Mouse (Mus musculus) CH12.LX (cell line): ENCODE measurements around the gene Slc13a4. TPM values are rescaled to one million over a fixed set of nuclear protein-coding genes. Genes with fewer than 3 reads are reported as not detected.

Experiments
- DNase-seq: peaks from one replicate; pipeline ENCODE4 v3.0.0-alpha.2; 2013; ENCODE audit errors: extremely low read depth
- H3K27ac ChIP-seq: 2 replicates; pipeline ENCODE4 v1.5.1; 2012; ENCODE audit warnings: low read depth, mild to moderate bottlenecking, control low read depth, moderate library complexity; ENCODE audit not compliant: insufficient read depth
- H3K27me3 ChIP-seq: replicated peaks from 2 replicates; pipeline ENCODE3; 2012; ENCODE audit warnings: inconsistent platforms
- H3K36me3 ChIP-seq, 2 experiments: replicated peaks in 1 of 2; 2 replicates each; pipeline versions ENCODE3 to v1.6.1; 2012; ENCODE audit warnings: inconsistent platforms in 1 of 2, low read length in 1 of 2, mild to moderate bottlenecking in 1 of 2, mixed read lengths in 1 of 2, moderate library complexity in 1 of 2; ENCODE audit not compliant: control insufficient read depth in 1 of 2, insufficient read depth in 1 of 2
- H3K4me1 ChIP-seq, 2 experiments: 2 replicates each; pipeline ENCODE4 v1.6.1; 2012; ENCODE audit warnings: inconsistent platforms in 1 of 2, moderate library complexity in 1 of 2; ENCODE audit not compliant: insufficient read depth in 2 of 2, control insufficient read depth in 1 of 2
- H3K4me2 ChIP-seq: 2 replicates; pipeline ENCODE4 v1.6.1; 2012; ENCODE audit warnings: low read depth, mild to moderate bottlenecking, control low read depth; ENCODE audit not compliant: poor library complexity, insufficient read depth, severe bottlenecking
- H3K4me3 ChIP-seq, 3 experiments: fragments of 150-350 bp in 1 of 3; sonication (generic) in 1 of 3; replicated peaks in 1 of 3; 2 replicates each; pipeline versions ENCODE3 to v1.5.1; 2011 to 2012; ENCODE audit warnings: low read depth in 2 of 3, low read length in 2 of 3, mild to moderate bottlenecking in 2 of 3, moderate library complexity in 2 of 3, control low read depth in 1 of 3, improper control_type of control experiment in 1 of 3, inconsistent platforms in 1 of 3, mixed read lengths in 1 of 3; ENCODE audit not compliant: poor library complexity in 1 of 3
- H3K79me2 ChIP-seq: replicated peaks from 2 replicates; pipeline ENCODE4 v1.6.1; 2012; ENCODE audit warnings: mild to moderate bottlenecking, moderate library complexity; ENCODE audit not compliant: control insufficient read depth, poor library complexity, insufficient read depth, severe bottlenecking; ENCODE audit errors: extremely low read depth
- H3K9ac ChIP-seq: 2 replicates; pipeline ENCODE4 v1.6.1; 2012; ENCODE audit warnings: low read depth, mild to moderate bottlenecking, control low read depth, moderate library complexity; ENCODE audit not compliant: insufficient read depth
- H3K9me3 ChIP-seq: replicated peaks from 2 replicates; pipeline ENCODE3; 2012; ENCODE audit warnings: low read length, inconsistent platforms, mixed read lengths
- BHLHE40 ChIP-seq: IDR thresholded peaks from 2 replicates; pipeline ENCODE4 v1.6.1; 2011; ENCODE audit warnings: mild to moderate bottlenecking, low read depth, low read length, improper control_type of control experiment
- CHD1 ChIP-seq: IDR thresholded peaks from 2 replicates; pipeline ENCODE4 v1.6.1; 2012; ENCODE audit warnings: low read depth, low read length, improper control_type of control experiment, inconsistent platforms
- CHD2 ChIP-seq: IDR thresholded peaks from 2 replicates; pipeline ENCODE4 v1.6.1; 2011; ENCODE audit warnings: low read length, improper control_type of control experiment
- CTCF ChIP-seq, 2 experiments: IDR thresholded peaks in 1 of 2; conservative IDR thresholded peaks in 1 of 2; 2 replicates each; pipeline ENCODE4 v1.5.1; 2011 to 2012; ENCODE audit warnings: low read depth in 2 of 2, low read length in 2 of 2, improper control_type of control experiment in 1 of 2, inconsistent platforms in 1 of 2, mild to moderate bottlenecking in 1 of 2, moderate library complexity in 1 of 2
- ELF1 ChIP-seq: IDR thresholded peaks from 2 replicates; pipeline ENCODE4 v1.6.1; 2014; ENCODE audit warnings: low read depth, mild to moderate bottlenecking, inconsistent platforms, low read length, improper control_type of control experiment
- ETS1 ChIP-seq: conservative IDR thresholded peaks from 2 replicates; pipeline ENCODE4 v1.6.1; 2012; ENCODE audit warnings: low read depth, mild to moderate bottlenecking, inconsistent platforms, low read length, improper control_type of control experiment, moderate library complexity
- JUND ChIP-seq: conservative IDR thresholded peaks from 2 replicates; pipeline ENCODE4 v1.6.1; 2011; ENCODE audit warnings: low read depth, low read length, improper control_type of control experiment
- KAT2A ChIP-seq: IDR thresholded peaks from 2 replicates; pipeline ENCODE4 v1.6.1; 2012; ENCODE audit warnings: low read length, improper control_type of control experiment, inconsistent platforms; ENCODE audit not compliant: insufficient replicate concordance
- MAFK ChIP-seq: IDR thresholded peaks from 2 replicates; pipeline ENCODE4 v1.6.1; 2011; ENCODE audit warnings: low read length, improper control_type of control experiment; ENCODE audit not compliant: insufficient replicate concordance
- MAX ChIP-seq: IDR thresholded peaks from 2 replicates; pipeline ENCODE4 v1.6.1; 2011; ENCODE audit warnings: low read length, improper control_type of control experiment
- MAZ ChIP-seq: IDR thresholded peaks from 2 replicates; pipeline ENCODE4 v1.6.1; 2012; ENCODE audit warnings: low read depth, mild to moderate bottlenecking, inconsistent platforms, low read length, improper control_type of control experiment, moderate library complexity
- MXI1 ChIP-seq: IDR thresholded peaks from 2 replicates; pipeline ENCODE4 v1.6.1; 2011; ENCODE audit warnings: mild to moderate bottlenecking, low read depth, low read length, improper control_type of control experiment
- MYC ChIP-seq: IDR thresholded peaks from 2 replicates; pipeline ENCODE4 v1.6.1; 2011; ENCODE audit warnings: low read depth, mild to moderate bottlenecking, improper control_type of control experiment, low read length
- NELFE ChIP-seq: IDR thresholded peaks from 2 replicates; pipeline ENCODE4 v1.6.1; 2011; ENCODE audit warnings: low read depth, low read length, improper control_type of control experiment
- NRF1 ChIP-seq: IDR thresholded peaks from 2 replicates; pipeline ENCODE4 v1.6.1; 2014; ENCODE audit warnings: low read depth, mild to moderate bottlenecking, inconsistent platforms, low read length, improper control_type of control experiment, moderate library complexity
- POLR2A ChIP-seq: IDR thresholded peaks from 2 replicates; pipeline ENCODE4 v1.6.1; 2011; ENCODE audit warnings: low read depth, mild to moderate bottlenecking, improper control_type of control experiment, low read length
- RCOR1 ChIP-seq: conservative IDR thresholded peaks from 2 replicates; pipeline ENCODE4 v1.6.1; 2012; ENCODE audit warnings: low read depth, mild to moderate bottlenecking, inconsistent platforms, low read length, improper control_type of control experiment
- SIN3A ChIP-seq: IDR thresholded peaks from 2 replicates; pipeline ENCODE4 v1.6.1; 2012; ENCODE audit warnings: low read length, improper control_type of control experiment, inconsistent platforms
- SMC3 ChIP-seq: IDR thresholded peaks from 2 replicates; pipeline ENCODE4 v1.6.1; 2011; ENCODE audit warnings: low read depth, low read length, improper control_type of control experiment
- USF1 ChIP-seq: IDR thresholded peaks from 2 replicates; pipeline ENCODE4 v1.6.1; 2014; ENCODE audit warnings: low read depth, mild to moderate bottlenecking, inconsistent platforms, low read length, improper control_type of control experiment
- USF2 ChIP-seq: conservative IDR thresholded peaks from 2 replicates; pipeline ENCODE4 v1.6.1; 2011; ENCODE audit warnings: low read depth, low read length, improper control_type of control experiment
- ZKSCAN1 ChIP-seq: IDR thresholded peaks from 2 replicates; pipeline ENCODE4 v1.6.1; 2012; ENCODE audit warnings: low read depth, inconsistent platforms, low read length, improper control_type of control experiment, borderline replicate concordance
- dilution Hi-C: fragments of 300-500 bp; cut with MboI; formaldehyde crosslinking; loops from 2 replicates; pipeline ENCODE4 v1.14.3; 2020; ENCODE audit warnings: low sequenced_read_pairs; ENCODE audit not compliant: extremely low pct_unique_long_range_greater_than_20kb, extremely low pct_ligation_motif_present
- in situ Hi-C: fragments of 300-500 bp; cut with MboI; formaldehyde crosslinking; loops from 3 replicates; pipeline ENCODE4 v1.14.3; 2019; ENCODE audit warnings: low sequenced_read_pairs, low pct_ligation_motif_present, low pct_unique_long_range_greater_than_20kb, mixed read lengths
- polyA plus RNA-seq: library from polyadenylated mRNA; unstranded; fragments of >175 nt; gene quantifications from 2 replicates; pipeline ENCODE4 v1.2.1, GENCODE M21; 2012; ENCODE audit warnings: low read depth; ENCODE audit not compliant: insufficient read length
- total RNA-seq, 2 experiments: library from RNA; depleted of rRNA; stranded (reverse); fragments of 300-350 nt in 1 of 2; fragments of >200 nt in 1 of 2; gene quantifications; 2 replicates each; pipeline ENCODE4 v1.2.3; 2012 to 2014

Gene Slc13a4
- total RNA-seq (2012; rRNA removed), result not detected in 2 replicates
- not detected in 2 replicates for total RNA-seq (2014; rRNA removed)
- polyA plus RNA-seq, result not detected in 2 replicates

GRCm38 (mm10) chr6:35308037-35308436, at the start of gene Slc13a4:
Gene Slc13a4 (minus strand): TSS chr6:35308131.
- TF ChIP-seq POLR2A (no peak), NRF1 (no peak), BHLHE40 (no peak), RCOR1 (no peak), CHD2 (no peak), MAX (no peak), USF2 (no peak), MAFK (no peak), CTCF (conservative IDR thresholded peaks at IDR 0.05 in 1 of 2, IDR thresholded peaks at IDR 0.05 in 1 of 2; ENCODE audit: low read depth in 2 of 2, low read length in 2 of 2) (no peak), KAT2A (no peak), MXI1 (no peak), SIN3A (no peak), ETS1 (no peak)
- Histone ChIP-seq H3K9ac (no peak within 1 kb of the TSS), H3K9me3 (no peaks in the 10 kb centered on the region), H3K4me3 (no peak within 1 kb of the TSS), H3K4me2 (no peak within 1 kb of the TSS), H3K79me2 (no peaks in the 10 kb centered on the region), H3K36me3 (no peaks in the 10 kb centered on the region), H3K4me1 (peaks cover 2 to 6% of the 10 kb centered on the region in 2 experiments; a peak in 2 of 4 replicates), H3K27me3 (no peaks in the 10 kb centered on the region), H3K27ac (no peak within 1 kb of the TSS)
- DNase-seq, result no peak
- in situ Hi-C loops (no loop called here), dilution Hi-C loops (no loop called here)

GRCm38 (mm10) chr6:35355320-35355719, 47.4 kb upstream of the Slc13a4 start:
- TF ChIP-seq ETS1 (no peak), MAFK (no peak), SMC3 (no peak), MAX (no peak), MXI1 (no peak), MAZ (no peak), RCOR1 (no peak), MYC (no peak), ZKSCAN1 (no peak), ELF1 (no peak), CHD1 (no peak), JUND (no peak), USF1 (no peak), NELFE (no peak)
- in situ Hi-C loops, result no loop called here
- Histone ChIP-seq H3K9me3 (peaks cover 3% of the 10 kb centered on the region), H3K27me3 (peaks cover 2% of the 10 kb centered on the region), H3K36me3 (no peaks in the 10 kb centered on the region), H3K9ac (no peak overlapping the region), H3K4me3 (no peak overlapping the region), H3K4me2 (no peak overlapping the region), H3K27ac (no peak overlapping the region), H3K4me1 (no peaks in the 10 kb centered on the region), H3K79me2 (no peaks in the 10 kb centered on the region)
- dilution Hi-C loops, result no loop called here
- no peak for DNase-seq
